Mouse (Mus musculus): ENCODE results near the gene Smarca2. TPM values are rescaled to one million over a fixed set of nuclear protein-coding genes. Genes with fewer than 3 reads are reported as not detected.

Smarca2 gene
- polyA plus RNA-seq, 1 experiment, result 23.4 TPM

- Histone ChIP-seq H3K4me3 (ENCODE audit: extremely low read depth, insufficient read depth, insufficient read length) (no peak overlapping the region), H3K4me1 (ENCODE audit: control insufficient read depth, insufficient read depth, insufficient read length) (no peaks in the 10 kb centered on the region), H3K27ac (ENCODE audit: insufficient read depth, low read length) (no peak overlapping the region), H3K36me3 (ENCODE audit: control insufficient read depth, insufficient read depth, low read length) (no peaks in the 10 kb centered on the region), H3K27me3 (ENCODE audit: control insufficient read depth, insufficient read depth, low read length) (no peaks in the 10 kb centered on the region)
- no peak for DNase-seq (ENCODE audit: low read depth in 1 of 2, low spot score in 2 of 2)
- TF ChIP-seq POLR2A (IDR thresholded peaks at IDR 0.05; ENCODE audit: low read depth, low read length) (no peak), CTCF (IDR thresholded peaks at IDR 0.05; ENCODE audit: extremely low read depth, insufficient read depth, insufficient read length, insufficient replicate concordance) (no peak)
- 89% methylated on average over 4 of the region's 4 CpGs for WGBS
These were observed 191.2 kb downstream of the Smarca2 start for GRCm38 (mm10) chr19:26796006-26796405.

DNA sequence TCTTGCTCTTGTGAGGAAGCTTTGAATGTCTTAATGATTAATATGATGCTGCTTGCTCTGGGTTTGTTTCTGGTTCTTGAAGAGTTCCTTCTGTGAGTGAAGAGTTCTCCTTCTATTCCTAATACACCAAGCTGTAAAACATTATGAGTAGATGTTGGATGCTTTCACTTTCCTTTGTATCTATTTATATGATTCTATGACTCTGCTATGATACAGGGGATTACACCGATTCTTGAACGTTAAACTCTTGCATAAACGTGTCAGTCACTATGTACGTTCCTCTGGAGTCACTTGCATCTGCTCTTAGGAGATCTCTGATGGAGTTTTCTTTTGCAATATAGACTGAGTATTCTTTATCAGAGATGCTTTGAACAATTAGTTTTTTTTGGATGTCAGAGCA lies 199.6 kb downstream of the Smarca2 start:
- Histone ChIP-seq H3K27ac (ENCODE audit: insufficient read depth, low read length) (no peak overlapping the region), H3K4me3 (ENCODE audit: extremely low read depth, insufficient read depth, insufficient read length) (0 out of 2 replicates have a peak overlapping the region, but pooled peaks have one; percentile 23), H3K36me3 (ENCODE audit: control insufficient read depth, insufficient read depth, low read length) (no peaks in the 10 kb centered on the region), H3K27me3 (ENCODE audit: control insufficient read depth, insufficient read depth, low read length) (no peaks in the 10 kb centered on the region), H3K4me1 (ENCODE audit: control insufficient read depth, insufficient read depth, insufficient read length) (no peaks in the 10 kb centered on the region; the same call in 1 of the 2 replicates)
- WGBS, result 26% methylated on average over 4 of the region's 4 CpGs
- no peak for DNase-seq (ENCODE audit: low read depth in 1 of 2, low spot score in 2 of 2)
- TF ChIP-seq CTCF (IDR thresholded peaks at IDR 0.05; ENCODE audit: extremely low read depth, insufficient read depth, insufficient read length, insufficient replicate concordance) (no peak), POLR2A (IDR thresholded peaks at IDR 0.05; ENCODE audit: low read depth, low read length) (no peak)

DNA sequence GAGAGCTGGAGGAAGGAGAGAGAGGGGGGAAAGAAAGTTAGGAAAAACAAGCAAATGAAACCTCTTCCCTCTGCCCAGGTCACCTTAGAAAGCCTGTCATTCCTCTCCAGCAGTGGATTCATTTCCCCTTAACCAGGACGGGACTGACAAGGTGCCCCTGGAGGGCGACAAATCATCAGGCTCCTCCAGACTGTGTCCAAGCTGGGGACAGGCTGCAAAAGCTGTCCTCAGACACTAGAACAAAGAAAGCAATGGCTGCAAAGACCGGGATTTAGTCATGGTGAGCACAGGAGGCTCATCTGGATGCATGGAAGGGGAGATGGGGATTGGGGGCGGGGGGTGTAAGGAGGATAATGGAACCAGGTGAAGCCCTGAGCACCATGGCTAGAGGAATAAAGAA lies 209.8 kb downstream of the Smarca2 start:
- Histone ChIP-seq H3K4me1 (ENCODE audit: control insufficient read depth, insufficient read depth, insufficient read length) (no peaks in the 10 kb centered on the region), H3K4me3 (ENCODE audit: extremely low read depth, insufficient read depth, insufficient read length) (no peak overlapping the region), H3K36me3 (ENCODE audit: control insufficient read depth, insufficient read depth, low read length) (no peaks in the 10 kb centered on the region), H3K27ac (ENCODE audit: insufficient read depth, low read length) (no peak overlapping the region), H3K27me3 (ENCODE audit: control insufficient read depth, insufficient read depth, low read length) (no peaks in the 10 kb centered on the region)
- TF ChIP-seq POLR2A (IDR thresholded peaks at IDR 0.05; ENCODE audit: low read depth, low read length) (no peak), CTCF (IDR thresholded peaks at IDR 0.05; ENCODE audit: extremely low read depth, insufficient read depth, insufficient read length, insufficient replicate concordance) (no peak)
- DNase-seq (ENCODE audit: low read depth in 1 of 2, low spot score in 2 of 2), result no peak
- WGBS, result 79% methylated on average over 4 of the region's 4 CpGs

DNA sequence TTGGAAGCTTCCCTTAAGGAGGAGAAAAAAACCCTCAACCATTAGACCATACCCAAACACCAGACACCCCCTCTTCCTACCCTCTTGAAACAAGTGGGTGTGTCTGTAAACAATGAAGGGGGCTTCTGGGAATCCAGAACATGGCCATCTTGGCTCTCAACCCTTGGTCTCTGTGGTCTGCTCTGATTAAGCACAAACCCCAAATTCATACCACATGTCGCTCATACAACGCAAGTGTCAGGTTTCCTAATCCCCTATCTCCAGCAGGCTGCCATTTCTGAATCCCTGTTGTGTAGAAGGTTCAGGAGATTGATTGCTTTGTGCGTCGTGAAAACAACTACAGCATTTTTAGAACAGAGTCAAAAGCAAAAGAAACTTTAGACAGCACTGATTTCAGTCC lies 213.1 kb downstream of the Smarca2 start:
- no peak overlapping the region for H3K27ac ChIP-seq (ENCODE audit: insufficient read depth, low read length)
- TF ChIP-seq POLR2A (IDR thresholded peaks at IDR 0.05; ENCODE audit: low read depth, low read length) (no peak), CTCF (IDR thresholded peaks at IDR 0.05; ENCODE audit: extremely low read depth, insufficient read depth, insufficient read length, insufficient replicate concordance) (no peak)
- WGBS, result 90% methylated on average over 4 of the region's 4 CpGs
- H3K36me3 ChIP-seq (ENCODE audit: control insufficient read depth, insufficient read depth, low read length), result no peaks in the 10 kb centered on the region
- H3K4me1 ChIP-seq (ENCODE audit: control insufficient read depth, insufficient read depth, insufficient read length), result peaks cover 3% of the 10 kb centered on the region; the same call in 1 of the 2 replicates
- no peaks in the 10 kb centered on the region for H3K27me3 ChIP-seq (ENCODE audit: control insufficient read depth, insufficient read depth, low read length)
- DNase-seq (ENCODE audit: low read depth in 1 of 2, low spot score in 2 of 2), result no peak
- no peak overlapping the region for H3K4me3 ChIP-seq (ENCODE audit: extremely low read depth, insufficient read depth, insufficient read length)

Measured in spleen, adult 2 months (tissue).